Mouse (Mus musculus): ENCODE measurements around the gene Wwc2. TPM values are rescaled to one million over a fixed set of nuclear protein-coding genes. Genes with fewer than 3 reads are reported as not detected.

Gene Wwc2
- polyA plus RNA-seq, 1 experiment from 2014 or later, result 5.6 TPM

DNA sequence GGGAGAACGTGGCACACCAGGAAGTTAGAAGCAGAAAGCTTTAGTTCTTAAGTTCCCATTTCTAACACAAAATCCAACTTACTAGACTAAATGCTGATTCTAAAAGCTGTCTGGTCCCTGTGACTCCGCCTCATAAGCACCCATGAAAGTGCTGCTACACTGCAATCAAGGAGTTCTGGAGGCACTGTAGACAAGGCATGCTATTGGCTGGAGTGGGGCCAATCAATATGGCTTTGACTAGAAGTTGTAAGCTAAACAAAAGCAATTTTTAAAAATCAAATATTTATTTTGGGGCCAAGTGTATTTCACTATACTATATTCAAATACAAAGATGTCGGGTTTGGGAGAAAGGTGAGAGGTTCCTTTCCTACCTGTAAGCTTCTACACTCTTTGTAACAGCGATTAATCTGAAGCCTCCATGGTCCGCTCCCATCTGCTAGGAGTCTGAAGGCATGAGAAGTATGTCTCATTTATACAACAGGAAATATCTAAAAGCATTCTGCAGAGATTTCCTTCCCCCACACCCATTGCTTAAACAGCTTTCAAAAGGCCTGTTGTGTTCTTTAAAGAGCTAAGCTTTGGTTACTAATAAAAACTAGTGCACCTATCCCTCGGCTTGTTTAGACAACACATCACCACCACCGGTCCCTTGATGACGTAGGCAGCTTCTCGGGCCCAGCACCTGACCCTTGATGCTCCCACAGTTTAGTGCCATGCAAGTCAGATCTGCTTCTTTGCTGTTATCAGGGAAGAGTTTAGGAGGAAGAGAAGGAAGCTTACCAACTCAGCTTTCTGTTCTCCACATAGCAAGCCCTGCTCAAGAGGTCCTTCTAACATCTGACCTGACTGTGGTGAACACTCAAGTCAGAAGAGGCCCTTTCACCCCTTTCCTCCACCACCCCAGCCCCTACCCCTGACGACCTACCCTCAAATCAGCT lies 50.5 kb downstream of the Wwc2 start:
- H3K27ac ChIP-seq, result peak overlapping the region; percentile 44
- 79% methylated on average over 10 of the region's 10 CpGs for WGBS (ENCODE audit: missing documents)
- no peaks in the 10 kb centered on the region for H3K36me3 ChIP-seq (ENCODE audit: inconsistent target)
- H3K4me3 ChIP-seq (ENCODE audit: inconsistent target), result no peak overlapping the region
- H3K79me2 ChIP-seq (ENCODE audit: inconsistent target), result peaks cover 25% of the 10 kb centered on the region; the same call in 1 of the 2 replicates

- peaks cover 23% of the 10 kb centered on the region; the same call in 1 of the 2 replicates for H3K79me2 ChIP-seq (ENCODE audit: inconsistent target)
- no peaks in the 10 kb centered on the region for H3K36me3 ChIP-seq (ENCODE audit: inconsistent target)
- WGBS (ENCODE audit: missing documents), result 96% methylated on average over 7 of the region's 7 CpGs
- no peak overlapping the region for H3K4me3 ChIP-seq (ENCODE audit: inconsistent target)
- H3K27ac ChIP-seq, result peak overlapping the region; percentile 44
Observed at GRCm38 (mm10) chr8:47939217-47939616, 51.5 kb downstream of the Wwc2 start.

- Histone ChIP-seq H3K4me3 (ENCODE audit: inconsistent target) (no peak overlapping the region), H3K79me2 (ENCODE audit: inconsistent target) (peaks cover 27% of the 10 kb centered on the region; the same call in 1 of the 2 replicates), H3K36me3 (ENCODE audit: inconsistent target) (no peaks in the 10 kb centered on the region), H3K27ac (no peak overlapping the region)
- 94% methylated on average over 9 of the region's 9 CpGs for WGBS (ENCODE audit: missing documents)
Observed at GRCm38 (mm10) chr8:47936386-47936785, 54.3 kb downstream of the Wwc2 start.

DNA sequence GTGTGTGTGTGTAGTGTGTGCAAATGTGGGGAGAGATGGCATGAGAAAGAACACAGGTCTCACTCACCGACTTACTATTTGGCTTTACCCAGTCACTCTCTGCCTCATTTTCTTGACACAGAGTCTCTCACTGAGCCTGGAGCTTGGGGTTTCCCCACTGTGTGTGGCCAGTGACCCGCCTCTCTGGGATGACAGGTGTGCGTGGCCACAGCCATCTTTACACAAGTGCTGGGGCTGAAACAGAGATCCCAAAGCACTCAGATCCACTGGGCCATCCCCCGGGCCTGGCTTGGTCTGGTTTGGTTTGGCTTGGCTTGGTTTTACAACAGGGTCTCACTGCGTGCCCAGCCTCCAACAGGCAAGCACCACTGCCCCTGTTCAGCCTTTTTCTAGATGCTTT lies 55.3 kb downstream of the Wwc2 start:
- Histone ChIP-seq H3K36me3 (ENCODE audit: inconsistent target) (no peaks in the 10 kb centered on the region), H3K4me3 (ENCODE audit: inconsistent target) (no peak overlapping the region), H3K79me2 (ENCODE audit: inconsistent target) (peaks cover 27% of the 10 kb centered on the region; the same call in 1 of the 2 replicates), H3K27ac (no peak overlapping the region)
- 94% methylated on average over 5 of the region's 5 CpGs for WGBS (ENCODE audit: missing documents)

DNA sequence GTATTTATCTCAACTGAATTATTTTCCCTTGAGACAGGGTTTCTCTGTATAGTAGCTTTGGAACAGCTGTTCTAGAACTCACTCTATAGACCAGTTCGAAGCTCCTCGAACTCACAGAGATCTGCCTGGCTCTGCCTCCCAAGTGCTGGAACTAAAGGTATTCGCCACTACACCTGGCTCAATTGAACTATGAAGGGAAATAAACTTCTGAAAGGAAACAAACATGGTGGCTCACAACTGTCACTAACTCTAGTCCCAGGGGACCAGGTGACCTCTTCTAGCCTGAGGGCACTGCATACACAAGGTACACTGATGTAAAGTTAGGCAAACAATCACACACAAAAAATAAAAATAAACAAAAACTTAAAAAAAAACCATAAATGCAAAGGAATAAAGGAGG lies 57.6 kb downstream of the Wwc2 start:
- Histone ChIP-seq H3K27ac (no peak overlapping the region), H3K4me3 (ENCODE audit: inconsistent target) (no peak overlapping the region), H3K36me3 (ENCODE audit: inconsistent target) (no peaks in the 10 kb centered on the region), H3K79me2 (ENCODE audit: inconsistent target) (peaks cover 19% of the 10 kb centered on the region; the same call in 1 of the 2 replicates)
- WGBS (ENCODE audit: missing documents), result 98% methylated on average over 3 of the region's 3 CpGs

GRCm38 (mm10) chr8:47932028-47932790 lies 58.5 kb downstream of the Wwc2 start:
- Histone ChIP-seq H3K79me2 (ENCODE audit: inconsistent target) (peaks cover 19% of the 10 kb centered on the region; the same call in 1 of the 2 replicates), H3K4me3 (ENCODE audit: inconsistent target) (no peak overlapping the region), H3K27ac (no peak overlapping the region), H3K36me3 (ENCODE audit: inconsistent target) (no peaks in the 10 kb centered on the region)
- WGBS (ENCODE audit: missing documents), result 94% methylated on average over 15 of the region's 16 CpGs

GRCm38 (mm10) chr8:47931371-47931770 lies 59.4 kb downstream of the Wwc2 start:
- Histone ChIP-seq H3K4me3 (ENCODE audit: inconsistent target) (no peak overlapping the region), H3K79me2 (ENCODE audit: inconsistent target) (peaks cover 19% of the 10 kb centered on the region; the same call in 1 of the 2 replicates), H3K36me3 (ENCODE audit: inconsistent target) (no peaks in the 10 kb centered on the region), H3K27ac (no peak overlapping the region)
- WGBS (ENCODE audit: missing documents), result 96% methylated on average over 7 of the region's 7 CpGs

DNA sequence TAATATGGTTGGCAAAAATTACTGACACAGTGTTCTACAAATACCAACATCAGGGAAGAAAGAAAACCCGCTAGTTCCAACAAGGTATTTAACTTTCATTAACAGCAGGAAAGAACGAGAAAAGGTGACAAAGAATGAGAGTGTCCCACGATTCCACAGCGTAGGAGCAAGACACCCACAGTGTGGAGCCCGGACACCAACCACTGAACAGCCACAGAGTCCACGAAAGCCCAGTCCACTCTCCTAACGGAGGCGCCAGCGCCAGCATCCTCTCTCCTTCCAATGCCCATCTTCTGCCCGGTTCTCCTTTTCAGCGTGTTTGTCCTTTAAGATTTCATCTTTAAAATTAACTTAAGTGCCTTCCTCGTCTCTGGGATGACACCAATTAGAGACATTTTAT lies 61.1 kb downstream of the Wwc2 start:
- Histone ChIP-seq H3K27ac (no peak overlapping the region), H3K79me2 (ENCODE audit: inconsistent target) (peaks cover 19% of the 10 kb centered on the region; the same call in 1 of the 2 replicates), H3K36me3 (ENCODE audit: inconsistent target) (no peaks in the 10 kb centered on the region), H3K4me3 (ENCODE audit: inconsistent target) (no peak overlapping the region)
- WGBS (ENCODE audit: missing documents), result 94% methylated on average over 12 of the region's 12 CpGs

GRCm38 (mm10) chr8:47928604-47929185 lies 62.0 kb downstream of the Wwc2 start:
- Histone ChIP-seq H3K27ac (no peak overlapping the region), H3K79me2 (ENCODE audit: inconsistent target) (peaks cover 12% of the 10 kb centered on the region; the same call in 1 of the 2 replicates), H3K4me3 (ENCODE audit: inconsistent target) (no peak overlapping the region), H3K36me3 (ENCODE audit: inconsistent target) (no peaks in the 10 kb centered on the region)
- WGBS (ENCODE audit: missing documents), result 63% methylated on average over 12 of the region's 12 CpGs

- 99% methylated on average over 6 of the region's 6 CpGs for whole genome bisulfite sequencing (ENCODE audit: missing documents)
- no peaks in the 10 kb centered on the region; the same call in 1 of the 2 replicates for H3K79me2 ChIP-seq (ENCODE audit: inconsistent target)
- H3K27ac ChIP-seq, result no peak overlapping the region
- no peak overlapping the region for H3K4me3 ChIP-seq (ENCODE audit: inconsistent target)
- no peaks in the 10 kb centered on the region for H3K36me3 ChIP-seq (ENCODE audit: inconsistent target)
Observed at GRCm38 (mm10) chr8:47924921-47925320, 65.8 kb downstream of the Wwc2 start.

DNA sequence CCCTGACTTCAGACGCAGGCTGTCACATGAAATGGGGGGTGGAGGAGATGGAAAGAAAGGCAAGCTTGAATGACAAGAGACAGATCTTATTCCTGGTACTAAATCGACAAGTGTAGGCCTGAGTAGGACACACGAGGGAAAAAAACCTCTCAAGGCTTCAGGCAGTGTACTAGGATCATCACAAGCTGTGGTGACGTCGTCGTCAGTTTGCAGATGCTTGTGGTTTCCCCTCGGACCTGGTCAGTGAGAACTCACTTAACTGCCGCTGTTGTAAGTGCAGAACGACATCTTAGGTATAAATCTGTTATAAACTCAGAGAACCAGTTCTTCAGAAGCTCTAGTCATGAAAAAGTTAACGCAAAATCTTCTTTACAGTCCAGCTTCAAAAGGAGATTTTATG lies 67.9 kb downstream of the Wwc2 start:
- Histone ChIP-seq H3K4me3 (ENCODE audit: inconsistent target) (no peak overlapping the region), H3K36me3 (ENCODE audit: inconsistent target) (no peaks in the 10 kb centered on the region), H3K79me2 (ENCODE audit: inconsistent target) (no peaks in the 10 kb centered on the region; the same call in 1 of the 2 replicates), H3K27ac (no peak overlapping the region)
- 38% methylated on average over 10 of the region's 10 CpGs for WGBS (ENCODE audit: missing documents)

DNA sequence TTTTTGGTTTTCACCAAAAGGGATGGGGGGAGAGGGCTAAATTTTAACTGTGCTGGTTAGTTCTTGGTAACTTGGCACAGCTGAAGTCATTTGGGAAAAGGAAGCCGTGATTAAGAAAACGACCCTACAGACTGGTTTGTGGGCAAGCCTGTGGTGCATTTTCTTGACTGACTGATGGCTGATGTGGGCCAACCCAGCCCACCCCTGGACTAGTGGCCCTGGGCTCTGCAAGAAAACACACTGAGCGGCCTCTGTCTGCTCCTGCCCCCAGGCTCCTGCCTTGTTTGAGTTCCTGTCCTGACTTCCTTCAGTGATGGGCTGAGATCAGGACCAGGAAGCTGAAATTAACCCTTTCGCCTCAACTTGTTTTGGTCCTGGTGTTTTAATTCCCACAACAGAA lies 68.7 kb downstream of the Wwc2 start:
- H3K36me3 ChIP-seq (ENCODE audit: inconsistent target), result no peaks in the 10 kb centered on the region
- no peak overlapping the region for H3K27ac ChIP-seq
- WGBS (ENCODE audit: missing documents), result 43% methylated on average over 4 of the region's 4 CpGs
- H3K4me3 ChIP-seq (ENCODE audit: inconsistent target), result no peak overlapping the region
- H3K79me2 ChIP-seq (ENCODE audit: inconsistent target), result no peaks in the 10 kb centered on the region; the same call in 1 of the 2 replicates

- Histone ChIP-seq H3K36me3 (ENCODE audit: inconsistent target) (no peaks in the 10 kb centered on the region), H3K4me3 (ENCODE audit: inconsistent target) (no peak overlapping the region), H3K79me2 (ENCODE audit: inconsistent target) (no peaks in the 10 kb centered on the region), H3K27ac (no peak overlapping the region)
- 94% methylated on average over 6 of the region's 6 CpGs for WGBS (ENCODE audit: missing documents)
Observed at GRCm38 (mm10) chr8:47920575-47921144, 70.1 kb downstream of the Wwc2 start.
